Mouse (Mus musculus) hematopoietic stem cell, adult 5-6 weeks (primary cell): ENCODE results near the gene Sdc3. TPM values are rescaled to one million over a fixed set of nuclear protein-coding genes. Genes with fewer than 3 reads are reported as not detected.

Experiments used
- ATAC-seq, 2 experiments: fragments of 125-278 bp in 1 of 2; replicated peaks in 1 of 2; 2 replicates each; pipeline ENCODE4 v1.8.0; 2016 to 2017; ENCODE audit warnings: inconsistent platforms in 2 of 2, mild to moderate bottlenecking in 2 of 2, moderate number of reproducible peaks in 2 of 2, low read depth in 1 of 2, moderate TSS enrichment in 1 of 2; ENCODE audit not compliant: low FRiP score in 2 of 2, poor library complexity in 2 of 2, severe bottlenecking in 2 of 2, insufficient read depth in 1 of 2, low TSS enrichment in 1 of 2
- total RNA-seq: library from RNA; stranded (forward); fragments of 172-1452, 232-1000 nt; gene quantifications from 2 replicates; pipeline ENCODE4 v1.2.3, GENCODE M21; 2017

Gene Sdc3
- total RNA-seq: 1.9 and 3.3 TPM in 2 replicates

- no peak for ATAC-seq
Observed at GRCm38 (mm10) chr4:130792376-130793179, at the start of gene Sdc3. Sdc3 (plus strand) TSS chr4:130792537.

GRCm38 (mm10) chr4:130744058-130744457 lies 48.3 kb upstream of the Sdc3 start:
- no peak for ATAC-seq

DNA sequence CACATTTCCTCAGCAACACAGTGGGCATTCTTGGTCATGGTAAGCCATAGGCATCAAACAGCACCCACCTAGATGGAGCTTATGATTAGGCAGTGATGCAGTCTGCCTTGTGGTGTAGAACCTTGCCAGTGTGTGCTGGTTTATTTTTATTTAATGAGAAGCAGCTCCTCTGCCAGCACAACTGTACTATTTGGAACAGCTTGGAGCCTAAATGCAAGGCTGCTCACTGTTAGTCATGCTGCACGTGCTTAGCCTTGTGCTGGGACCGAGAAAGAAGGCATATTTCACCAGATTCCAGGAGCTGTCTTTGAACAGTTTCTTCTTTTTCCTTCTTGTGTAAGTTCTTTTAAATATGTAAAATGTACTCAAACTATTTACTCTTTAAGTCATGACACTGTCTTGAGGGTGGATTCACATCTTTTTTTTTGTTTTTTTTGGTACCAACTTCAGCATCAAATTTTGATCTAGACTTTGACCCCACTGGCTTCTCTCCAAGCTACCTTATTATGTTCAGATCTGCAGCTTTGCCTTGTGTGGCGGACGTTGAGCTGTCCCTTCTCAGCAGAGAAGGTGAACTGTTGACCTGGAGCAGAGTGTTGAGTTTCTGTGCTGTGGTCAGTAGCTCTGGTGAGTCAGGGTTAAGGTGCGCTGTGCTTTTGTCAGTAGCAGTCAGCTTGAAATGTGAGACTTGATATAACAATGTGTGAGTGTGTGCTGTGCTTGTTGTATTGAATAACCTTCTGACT lies 46.6 kb upstream of the Sdc3 start:
- no peak for ATAC-seq

- no peak for ATAC-seq
Observed at GRCm38 (mm10) chr4:130749566-130749965, 42.8 kb upstream of the Sdc3 start.

DNA sequence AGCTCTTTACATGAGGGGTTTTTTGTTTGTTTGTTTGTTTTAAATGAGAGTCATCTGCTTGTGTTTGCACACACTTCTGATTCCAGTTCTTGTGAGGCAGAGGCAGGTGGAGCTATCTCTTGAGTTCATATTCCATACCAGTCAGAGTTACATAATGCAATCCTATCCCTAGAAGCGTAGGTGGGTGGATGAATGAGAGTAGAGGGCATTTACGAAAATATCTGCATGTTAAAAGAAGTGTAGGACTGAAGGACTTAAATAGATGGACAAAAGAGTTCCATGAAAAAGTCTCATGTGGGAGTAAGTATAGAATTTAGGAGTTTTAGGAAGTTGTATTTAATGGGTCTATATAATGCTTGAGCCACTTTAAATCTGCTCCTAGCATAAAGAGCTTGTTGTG lies 40.4 kb upstream of the Sdc3 start:
- no peak for ATAC-seq

- no peak for ATAC-seq
Observed at GRCm38 (mm10) chr4:130752591-130752990, 39.7 kb upstream of the Sdc3 start.

DNA sequence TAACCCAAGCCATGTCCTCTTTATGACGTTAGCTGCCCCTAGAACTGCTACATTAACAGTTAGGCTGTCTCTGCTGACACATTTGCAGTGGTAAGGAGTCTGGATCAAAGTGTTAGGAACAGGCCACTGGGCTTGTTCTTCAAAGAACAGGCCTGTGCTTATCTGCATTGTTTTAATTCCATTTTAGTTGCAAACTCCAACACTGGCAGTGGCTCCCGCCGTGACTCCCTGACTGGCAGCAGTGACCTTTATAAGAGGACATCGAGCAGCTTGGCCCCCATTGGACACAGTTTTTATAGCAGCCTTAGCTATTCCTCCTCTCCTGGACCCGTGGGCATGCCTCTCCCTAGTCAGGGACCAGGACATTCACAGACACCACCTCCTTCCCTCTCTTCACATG lies 38.6 kb upstream of the Sdc3 start:
- no peak for ATAC-seq

DNA sequence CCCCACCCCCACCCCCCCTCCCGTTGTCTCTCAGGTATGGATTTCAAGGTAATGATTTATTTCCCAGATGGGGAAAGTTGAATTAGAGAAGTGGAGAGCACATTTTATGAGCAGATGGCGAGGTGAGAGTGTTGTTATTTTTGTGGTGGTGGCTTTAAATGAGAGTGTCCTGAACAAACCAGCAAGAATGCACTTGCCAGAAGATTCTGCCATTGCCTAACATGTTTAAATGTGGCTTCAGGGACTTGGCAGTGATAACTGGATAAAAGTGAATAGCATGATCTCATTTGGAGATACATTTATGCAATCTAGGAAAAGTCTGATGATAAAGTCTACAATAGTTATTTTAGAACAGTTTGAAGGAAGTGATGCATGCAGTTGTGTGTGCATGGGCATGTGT lies 37.6 kb upstream of the Sdc3 start:
- no peak for ATAC-seq

DNA sequence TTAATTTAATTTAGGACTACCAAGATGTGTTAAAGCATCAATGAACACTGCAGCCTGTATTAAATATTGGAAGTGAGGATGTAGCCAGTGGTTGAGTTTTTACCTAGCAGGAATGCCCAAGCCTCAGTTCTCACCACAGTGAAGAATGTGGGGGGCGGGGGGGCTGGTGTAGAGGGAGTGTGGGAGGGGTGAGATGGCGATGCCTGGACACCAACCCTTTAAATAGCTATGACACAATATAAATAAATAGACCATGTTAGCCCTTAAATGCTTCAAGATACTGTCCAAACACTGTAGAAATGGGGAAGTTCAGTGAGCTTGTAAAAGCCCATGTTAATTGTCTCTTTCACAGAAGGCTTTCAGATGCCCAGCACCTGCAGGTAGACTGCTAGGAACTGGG lies 32.5 kb upstream of the Sdc3 start:
- ATAC-seq: no peak

DNA sequence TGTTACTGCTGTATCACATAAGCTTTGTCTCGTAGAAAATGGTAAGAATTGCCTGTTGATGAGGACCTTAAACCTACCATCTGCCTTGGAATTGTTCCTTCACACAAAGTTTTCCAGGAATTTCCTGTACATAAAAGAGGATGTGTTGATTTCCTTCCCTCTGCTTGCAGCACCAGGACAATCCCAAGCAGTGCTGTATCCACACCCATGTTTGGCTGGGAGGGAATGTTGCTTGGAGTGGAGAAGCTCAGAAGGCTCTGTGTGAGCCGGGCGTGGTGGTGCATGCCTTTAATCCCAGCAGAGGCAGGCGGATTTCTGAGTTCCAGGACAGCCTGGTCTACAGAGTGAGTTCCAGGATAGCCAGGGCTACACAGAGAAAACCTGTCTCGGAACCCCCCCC lies 30.5 kb upstream of the Sdc3 start:
- ATAC-seq: no peak

DNA sequence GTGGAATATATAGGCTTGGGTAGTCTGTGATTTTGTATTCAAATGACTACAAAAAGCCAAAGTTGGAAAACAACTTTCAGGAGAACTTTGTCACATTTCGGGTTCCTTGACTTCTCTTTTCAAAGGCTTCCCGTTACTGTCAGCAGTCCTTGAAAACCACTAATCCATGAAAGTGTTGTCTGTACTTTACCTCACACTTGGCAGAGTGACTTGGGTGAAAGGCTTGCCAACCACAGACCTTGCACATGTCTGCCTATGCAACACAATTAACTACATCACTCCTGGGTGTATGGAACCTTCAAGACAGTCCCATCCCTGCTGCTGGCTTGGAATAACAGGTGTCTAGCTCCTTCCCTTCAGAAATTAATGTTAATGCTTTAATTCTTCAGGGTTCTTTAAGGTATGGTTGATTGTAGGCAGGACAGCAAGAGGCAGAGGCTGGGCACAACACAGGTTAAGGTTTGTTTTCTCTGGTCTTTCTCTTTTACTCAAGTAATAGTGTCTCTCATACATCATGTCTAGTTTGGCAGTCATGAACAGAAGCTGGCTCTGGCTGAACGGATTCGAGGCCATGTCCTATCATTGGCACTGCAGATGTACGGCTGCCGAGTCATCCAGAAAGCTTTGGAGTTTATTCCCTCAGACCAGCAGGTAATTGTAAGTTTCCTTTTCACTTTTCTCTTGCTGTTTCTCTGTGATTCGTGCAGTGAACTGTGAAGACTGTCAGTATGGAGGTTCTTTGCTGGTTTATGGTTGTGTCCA lies 26.8 kb upstream of the Sdc3 start:
- ATAC-seq: no peak

DNA sequence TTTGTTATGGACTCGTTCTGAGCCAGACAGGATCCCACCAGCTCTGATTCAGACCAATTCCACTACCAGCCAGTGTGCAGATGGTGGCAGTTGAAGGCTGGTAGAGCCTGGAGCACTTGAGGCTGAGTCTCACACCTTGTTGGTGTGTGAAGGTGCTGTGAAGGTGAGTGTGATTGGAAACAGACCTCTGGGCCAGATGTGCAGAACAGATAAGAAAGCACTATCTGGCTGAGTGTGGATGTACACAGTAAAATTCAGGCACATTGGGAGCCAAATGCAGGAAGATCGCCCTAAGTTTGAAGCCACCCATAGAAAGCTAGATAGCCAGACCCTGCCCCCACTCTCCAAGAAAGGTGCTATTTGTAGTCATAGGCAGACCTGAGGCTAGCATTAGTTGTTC lies 25.9 kb upstream of the Sdc3 start:
- ATAC-seq: no peak

DNA sequence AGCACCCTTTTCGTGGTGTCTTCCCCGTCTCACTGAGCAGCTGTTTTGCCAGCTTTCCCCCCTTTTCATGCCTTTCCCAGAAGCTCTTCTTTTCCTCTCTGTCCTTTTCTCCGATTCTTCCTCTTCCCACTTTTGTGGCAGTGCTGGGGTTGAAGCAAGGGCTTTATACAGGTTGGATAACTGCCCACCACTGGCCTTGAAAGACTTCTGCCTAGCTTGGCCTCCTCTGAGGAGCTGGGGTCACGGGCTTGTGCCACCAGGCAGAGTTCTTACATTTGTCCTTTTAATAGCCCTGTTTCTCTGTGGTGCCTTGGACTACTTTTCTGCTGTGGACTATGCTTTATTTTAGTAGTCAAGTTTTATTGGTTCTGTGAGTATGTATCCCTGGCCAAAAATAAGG lies 25.4 kb upstream of the Sdc3 start:
- ATAC-seq: no peak

GRCm38 (mm10) chr4:130773899-130774298 lies 18.4 kb upstream of the Sdc3 start:
- ATAC-seq: no peak

DNA sequence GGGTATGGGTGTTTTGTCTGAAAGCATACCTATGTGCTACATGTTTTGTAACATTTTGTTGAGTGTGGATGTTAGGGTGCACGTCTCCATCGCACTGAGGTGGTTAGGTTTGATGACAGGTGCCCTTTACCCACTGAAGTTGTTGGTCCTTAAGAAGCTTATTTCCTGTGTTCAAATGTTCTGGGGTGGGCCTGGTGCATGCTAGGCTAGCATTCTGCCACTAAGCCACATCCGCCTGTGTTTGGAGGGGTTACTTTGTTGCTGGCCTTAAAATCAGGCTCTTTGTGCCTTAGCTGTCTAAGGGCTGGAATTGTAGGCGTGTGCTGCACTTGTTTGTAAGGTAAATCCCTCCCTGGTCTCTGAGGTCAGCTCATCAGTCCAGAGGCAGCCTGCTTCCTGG lies 17.5 kb upstream of the Sdc3 start:
- ATAC-seq: no peak

- no peak for ATAC-seq
Observed at GRCm38 (mm10) chr4:130777647-130778046, 14.7 kb upstream of the Sdc3 start.

DNA sequence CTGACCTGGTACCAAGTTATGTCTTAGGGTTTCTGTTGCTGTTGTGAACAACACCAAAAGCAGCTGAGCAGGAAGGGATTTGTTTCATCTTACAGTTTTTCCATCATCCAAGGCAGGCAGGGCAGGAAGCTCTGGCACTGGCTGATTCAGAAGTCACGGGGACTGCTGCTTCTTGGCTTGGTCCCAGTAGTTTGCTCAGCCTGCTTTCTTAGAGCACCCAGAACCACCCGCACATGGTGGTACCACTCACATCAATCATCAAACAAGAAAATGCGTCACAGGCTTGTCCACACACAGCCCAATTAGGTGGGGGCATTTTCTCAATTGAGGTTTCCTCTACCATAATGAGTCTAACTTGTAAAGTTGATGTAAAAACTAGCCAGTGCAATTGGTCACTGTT lies 13.3 kb upstream of the Sdc3 start:
- ATAC-seq: no peak

DNA sequence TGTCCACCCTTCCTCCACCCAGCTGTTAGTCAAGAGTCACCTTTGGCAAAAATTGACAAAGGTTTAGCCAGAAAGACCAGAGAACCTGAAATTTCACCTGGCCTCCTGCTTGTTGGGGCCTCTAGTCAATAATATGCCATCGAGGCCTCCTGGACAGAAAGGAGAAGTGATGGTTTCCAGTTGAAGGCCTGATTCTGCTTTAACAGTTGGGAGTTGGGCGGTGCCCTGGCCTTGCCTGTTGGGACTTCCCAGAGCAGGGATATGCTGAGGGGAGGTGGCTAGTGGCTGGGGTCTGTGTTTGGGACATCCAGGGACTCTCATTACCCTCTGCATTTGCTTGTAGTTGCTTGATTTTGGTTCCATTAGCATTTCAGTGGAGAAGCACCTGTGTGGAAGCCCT lies 9.8 kb upstream of the Sdc3 start:
- ATAC-seq: no peak
